Mouse (Mus musculus) ES-Bruce4 (cell line): ENCODE measurements around the gene Ms4a8a.

Experiments
- CTCF ChIP-seq: IDR thresholded peaks from one replicate; pipeline ENCODE4 v1.8.1; 2011; ENCODE audit warnings: low read depth, low read length
- POLR2A ChIP-seq: IDR thresholded peaks from one replicate; pipeline ENCODE4 v1.8.1; 2011; ENCODE audit warnings: low read length; ENCODE audit not compliant: insufficient read depth

- TF ChIP-seq CTCF (no peak), POLR2A (no peak)
These were observed 30.6 kb downstream of the Ms4a8a start for GRCm38 (mm10) chr19:11050286-11050685.
